Mouse (Mus musculus): ENCODE data around the gene Fgf8.

DNA sequence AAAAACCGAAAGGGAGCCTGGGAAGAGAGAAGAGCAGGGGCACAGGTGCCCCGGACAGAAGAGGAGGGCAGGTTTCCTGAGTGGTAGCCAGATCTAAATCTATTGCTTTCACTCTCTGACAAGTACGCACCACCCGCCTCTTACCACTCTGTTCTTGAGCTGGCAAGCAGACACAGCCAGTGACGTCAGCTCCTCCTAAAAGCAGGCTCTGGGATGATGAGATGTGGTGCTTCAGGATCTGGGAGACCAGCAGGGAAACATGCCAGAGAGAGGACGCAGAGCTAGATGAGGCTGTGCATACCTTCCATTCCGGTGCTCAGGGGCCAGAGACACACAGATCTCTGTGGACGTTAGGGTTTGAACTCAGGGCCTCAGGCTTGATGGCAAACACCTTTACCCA lies 50.5 kb downstream of the Fgf8 start:
- TF ChIP-seq CTCF (IDR thresholded peaks at IDR 0.05; ENCODE audit: control insufficient read depth, insufficient read depth, low read length) (no peak), POLR2A (IDR thresholded peaks at IDR 0.05; ENCODE audit: borderline replicate concordance, control insufficient read depth, low read depth, low read length) (no peak)

All from bone marrow, adult 2 months (tissue).